Mouse (Mus musculus): ENCODE measurements around the gene Gfy.

The Gfy gene

GRCm38 (mm10) chr7:45128624-45129246 is 50.6 kb downstream of the Gfy start, which contains the start of gene Rpl13a:
Gene Rpl13a, minus strand, starts transcription at chr7:45128761.
- peak; percentile 99 for DNase-seq (ENCODE audit: low read depth, low spot score)

GRCm38 (mm10) chr7:45127700-45128224 is 51.6 kb downstream of the Gfy start:
- no peak for DNase-seq (ENCODE audit: low read depth, low spot score)

DNA sequence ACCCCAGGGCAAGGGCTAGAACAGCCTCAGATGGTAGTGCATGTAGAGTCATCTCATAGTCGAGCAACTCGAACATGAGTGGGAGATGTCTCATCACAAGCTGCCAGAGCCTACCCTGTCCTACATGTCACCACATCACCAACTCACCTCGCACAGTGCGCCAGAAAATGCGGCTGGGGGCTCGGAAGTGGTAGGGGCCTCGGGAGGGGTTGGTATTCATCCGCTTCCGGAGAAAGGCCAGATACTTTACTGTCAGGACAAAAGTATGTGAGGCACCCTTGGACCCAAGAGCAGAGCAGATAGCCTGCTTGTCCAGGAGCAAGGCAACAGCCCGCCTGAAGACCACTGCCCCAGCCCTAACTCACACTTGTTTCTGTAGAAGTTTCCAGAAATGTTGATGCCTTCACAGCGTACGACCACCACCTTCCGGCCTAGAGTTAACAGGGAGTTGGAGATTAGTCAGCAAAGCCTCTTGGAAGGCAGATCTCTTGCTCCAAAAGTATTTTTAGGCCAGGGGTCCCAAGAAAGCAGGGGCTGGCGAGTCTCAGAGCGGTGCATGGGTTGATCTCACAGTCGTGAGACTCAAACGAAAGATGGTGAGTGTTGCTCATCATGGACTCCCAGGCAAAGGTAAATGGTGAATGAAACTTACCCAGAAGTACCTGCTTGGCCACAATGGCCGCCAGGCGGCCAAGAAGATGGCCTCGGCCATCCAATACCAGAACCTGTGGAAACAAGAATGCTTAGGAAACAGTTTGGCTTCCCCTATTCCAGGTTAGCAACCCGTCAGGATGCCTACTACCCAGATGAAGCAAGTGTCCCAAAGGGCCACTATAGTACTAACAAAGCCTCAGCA is 52.3 kb downstream of the Gfy start:
- peak; percentile 25 for DNase-seq (ENCODE audit: low read depth, low spot score)
